8 mouse cellular contexts compared by ENCODE assay signal in the genomic region with DNA sequence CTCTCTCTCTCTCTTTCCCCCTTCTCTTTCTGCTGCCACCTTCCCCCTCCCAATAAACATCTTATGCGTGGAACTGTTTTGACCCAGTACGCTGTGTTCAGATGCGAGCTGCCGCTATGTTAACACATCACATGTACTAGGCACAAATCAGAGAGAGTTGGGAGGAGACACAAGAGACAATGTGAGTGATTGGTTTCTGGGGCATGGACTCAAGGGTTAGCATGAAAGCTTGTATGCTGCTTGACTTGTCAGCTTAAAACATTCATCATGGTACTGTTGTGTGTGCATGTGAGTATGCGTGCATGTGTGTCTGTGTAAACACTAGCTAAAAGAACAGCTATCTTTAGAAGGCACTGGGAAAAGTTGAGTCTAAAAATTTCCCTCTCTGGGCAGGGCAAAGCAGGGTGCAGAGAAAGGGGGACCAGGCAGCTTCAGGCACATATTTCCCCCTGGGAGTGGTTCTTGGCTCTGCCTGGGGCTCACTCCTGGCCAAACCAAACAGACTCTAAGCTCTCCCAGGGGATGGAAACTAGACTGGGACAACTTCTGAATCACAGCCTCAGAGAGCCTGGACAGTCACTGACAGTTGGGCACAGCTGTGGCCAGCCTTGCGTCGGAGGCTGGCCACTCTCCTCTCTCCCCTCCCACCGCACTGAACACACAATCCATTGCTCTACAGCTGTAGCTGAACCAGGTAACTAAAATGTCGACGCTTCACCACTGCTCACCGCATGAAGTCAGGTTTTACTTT. TPM values are rescaled to one million over a fixed set of nuclear protein-coding genes. Genes with fewer than 3 reads are reported as not detected.
DNase-seq lines count a peak whose midpoint lies in the region; ATAC-seq and TF ChIP-seq lines count a peak whose summit lies in the region.
"Had no signal": no experiment of that assay in that cellular context is flagged by ENCODE, and none has a peak within 500 bp of the region (broad histone marks: within the 10 kb centered on the region; RNA-seq: fewer than 3 reads in every experiment).

No protein-coding gene starts in this region.

- H3K9me3 ChIP-seq in intestine, embryonic 15.5 days, result no peaks in the 10 kb centered on the region
- no peaks in the 10 kb centered on the region for H3K9me3 ChIP-seq in limb, embryonic 15.5 days
- no peaks in the 10 kb centered on the region for H3K9me3 ChIP-seq in hindbrain, embryonic 14.5 days (ENCODE audit: control insufficient read depth, low read length)

- peaks cover 23% of the 10 kb centered on the region for H3K79me2 ChIP-seq in C2C12 (ENCODE audit: control insufficient read depth, insufficient read depth)

- no peak for TF ChIP-seq CTCF in C2C12 (IDR thresholded peaks at IDR 0.05; ENCODE audit: control insufficient read depth, insufficient read depth, insufficient read length)

- H3ac ChIP-seq in C2C12 (ENCODE audit: control insufficient read depth, insufficient read length, low read depth), result no peak overlapping the region

- ATAC-seq in intestine, embryonic 15.5 days, result peak; percentile 52
- no peak for ATAC-seq in limb, embryonic 15.5 days (ENCODE audit: insufficient number of reproducible peaks, low FRiP score, low TSS enrichment, low read depth)
- no peak for ATAC-seq in hindbrain, embryonic 14.5 days (ENCODE audit: low FRiP score)
- no peak for ATAC-seq in activated CD4-positive, CD25-positive, alpha-beta regulatory T cell, adult 4 months

- no peak for DNase-seq in thymus, postnatal 25 days
- no peak for DNase-seq in hindbrain, embryonic 14.5 days (ENCODE audit: low spot score)
- DNase-seq: right cerebral cortex, adult 18-20 months had no signal

- H3K27ac ChIP-seq in brown adipose tissue, adult 24 weeks (replicated peaks; ENCODE audit: low read depth, low read length), result peak overlapping the region; percentile 92
- H3K27ac ChIP-seq in intestine, embryonic 15.5 days, result peak overlapping the region; percentile 56; the same call in 1 of the 2 replicates
- H3K27ac ChIP-seq in limb, embryonic 15.5 days, result 0 out of 2 replicates have a peak overlapping the region, but pooled peaks have one; percentile 22
- H3K27ac ChIP-seq in hindbrain, embryonic 14.5 days, result no peak overlapping the region

- H3K4me2 ChIP-seq in intestine, embryonic 15.5 days (replicated peaks), result no peak overlapping the region
- no peak overlapping the region for H3K4me2 ChIP-seq in limb, embryonic 15.5 days
- no peak overlapping the region for H3K4me2 ChIP-seq in hindbrain, embryonic 14.5 days (replicated peaks)

- H3K27me3 ChIP-seq in C2C12 (ENCODE audit: control insufficient read depth, insufficient read depth, insufficient read length), result no peaks in the 10 kb centered on the region
- no peaks in the 10 kb centered on the region for H3K27me3 ChIP-seq in intestine, embryonic 15.5 days (replicated peaks)
- H3K27me3 ChIP-seq in limb, embryonic 15.5 days, result no peaks in the 10 kb centered on the region
- H3K27me3 ChIP-seq in hindbrain, embryonic 14.5 days (ENCODE audit: control insufficient read depth, insufficient read depth, low read length), result no peaks in the 10 kb centered on the region

- H3K79me3 ChIP-seq in C2C12 (ENCODE audit: low read depth), result peaks cover 14% of the 10 kb centered on the region

- H3K4me1 ChIP-seq in brown adipose tissue, adult 24 weeks (ENCODE audit: control insufficient read depth, insufficient read depth, insufficient read length, low read length), result peaks cover 7% of the 10 kb centered on the region; the same call in 1 of the 2 replicates
- peaks cover 23% of the 10 kb centered on the region; the same call in 1 of the 2 replicates for H3K4me1 ChIP-seq in intestine, embryonic 15.5 days (replicated peaks)
- peaks cover 28% of the 10 kb centered on the region for H3K4me1 ChIP-seq in limb, embryonic 15.5 days
- no peaks in the 10 kb centered on the region for H3K4me1 ChIP-seq in hindbrain, embryonic 14.5 days (replicated peaks; ENCODE audit: control insufficient read depth, insufficient read depth, low read length)

- H3K4me3 ChIP-seq in C2C12 (ENCODE audit: insufficient read depth, poor library complexity, severe bottlenecking), result no peak overlapping the region
- no peak overlapping the region for H3K4me3 ChIP-seq in brown adipose tissue, adult 24 weeks (ENCODE audit: insufficient read depth, low read depth, low read length)
- no peak overlapping the region for H3K4me3 ChIP-seq in intestine, embryonic 15.5 days (replicated peaks)
- no peak overlapping the region for H3K4me3 ChIP-seq in limb, embryonic 15.5 days
- H3K4me3 ChIP-seq in hindbrain, embryonic 14.5 days (replicated peaks; ENCODE audit: low read length), result no peak overlapping the region

- H3K9ac ChIP-seq in intestine, embryonic 15.5 days, result no peak overlapping the region
- no peak overlapping the region for H3K9ac ChIP-seq in limb, embryonic 15.5 days
- H3K9ac ChIP-seq in hindbrain, embryonic 14.5 days, result no peak overlapping the region

- WGBS in intestine, embryonic 15.5 days, result 46% methylated on average over 11 of the region's 11 CpGs
- WGBS in limb, embryonic 15.5 days, result 64% methylated on average over 11 of the region's 11 CpGs
- 80% methylated on average over 11 of the region's 11 CpGs for WGBS in hindbrain, embryonic 14.5 days

- H3K36me3 ChIP-seq in C2C12 (ENCODE audit: control insufficient read depth, insufficient read depth), result peaks cover 41% of the 10 kb centered on the region
- 0 out of 2 replicates have a peak, but pooled peaks cover 15% of the 10 kb centered on the region for H3K36me3 ChIP-seq in intestine, embryonic 15.5 days
- peaks cover 35% of the 10 kb centered on the region for H3K36me3 ChIP-seq in limb, embryonic 15.5 days
- peaks cover 8% of the 10 kb centered on the region for H3K36me3 ChIP-seq in hindbrain, embryonic 14.5 days (replicated peaks; ENCODE audit: control insufficient read depth, insufficient read depth)

TF ChIP-seq in C2C12, 6 proteins besides CTCF, POLR2A, EP300 and RAD21:
- TF ChIP-seq USF1 (IDR thresholded peaks at IDR 0.05; ENCODE audit: low read depth) (no peak), MAX (IDR thresholded peaks at IDR 0.05) (peak; percentile 58), MYOD1 (IDR thresholded peaks at IDR 0.05; ENCODE audit: control insufficient read depth, insufficient read length, low read depth) (peak; percentile 95)

RNA-seq across cellular contexts. Expression of gene Gsto2, which starts 26.4 kb away (rescaled TPM):
- 2.6 TPM for polyA plus RNA-seq in C2C12 (2012; fragmentation: generic; extraction: Trizol)
- polyA plus RNA-seq in brown adipose tissue, adult 24 weeks (2012; ENCODE audit: insufficient read depth, insufficient read length, missing spikeins), result 6.9 and 8.8 TPM in 2 replicates
- 0.68 and 0.97 TPM in 2 replicates for polyA plus RNA-seq in intestine, embryonic 15.5 days (2015; fragmentation: Nextera tagmentation; extraction: Ambion mirVana)
- 1.1 and 1.3 TPM in 2 replicates for polyA plus RNA-seq in limb, embryonic 15.5 days (2015; fragmentation: Nextera tagmentation; extraction: Ambion mirVana)
- 1.2 and 1.3 TPM in 2 replicates for polyA plus RNA-seq in hindbrain, embryonic 14.5 days (2014; fragmentation: Nextera tagmentation; extraction: Ambion mirVana)
- polyA plus RNA-seq in activated CD4-positive, CD25-positive, alpha-beta regulatory T cell, adult 4 months (2017; shearing (Covaris generic)), result under 1 TPM in 1 of 2 experiments, not detected in 1; 0.74 TPM

RNA-seq across cellular contexts. Expression of gene Cfap43, which starts 27.4 kb away (rescaled TPM):
- polyA plus RNA-seq in C2C12 (2012; fragmentation: generic; extraction: Trizol), result 0.07 TPM
- not detected in 2 replicates for polyA plus RNA-seq in brown adipose tissue, adult 24 weeks (2012; ENCODE audit: insufficient read depth, insufficient read length, missing spikeins)
- 0.11 and 0.28 TPM in 2 replicates for polyA plus RNA-seq in intestine, embryonic 15.5 days (2015; fragmentation: Nextera tagmentation; extraction: Ambion mirVana)
- 0.34 and 0.47 TPM in 2 replicates for polyA plus RNA-seq in limb, embryonic 15.5 days (2015; fragmentation: Nextera tagmentation; extraction: Ambion mirVana)
- 2.3 and 4.2 TPM in 2 replicates for polyA plus RNA-seq in hindbrain, embryonic 14.5 days (2014; fragmentation: Nextera tagmentation; extraction: Ambion mirVana)
- polyA plus RNA-seq in activated CD4-positive, CD25-positive, alpha-beta regulatory T cell, adult 4 months (2017; shearing (Covaris generic)), result under 1 TPM; 0.28 to 0.32 TPM

RNA-seq across cellular contexts. Expression of gene Itprip, which starts 27.4 kb away (rescaled TPM):
- 66.5 TPM for polyA plus RNA-seq in C2C12 (2012; fragmentation: generic; extraction: Trizol)
- 0.42 and 1.6 TPM in 2 replicates for polyA plus RNA-seq in brown adipose tissue, adult 24 weeks (2012; ENCODE audit: insufficient read depth, insufficient read length, missing spikeins)
- polyA plus RNA-seq in intestine, embryonic 15.5 days (2015; fragmentation: Nextera tagmentation; extraction: Ambion mirVana), result 9.8 and 10.7 TPM in 2 replicates
- 23.0 and 24.3 TPM in 2 replicates for polyA plus RNA-seq in limb, embryonic 15.5 days (2015; fragmentation: Nextera tagmentation; extraction: Ambion mirVana)
- 4.1 and 5.4 TPM in 2 replicates for polyA plus RNA-seq in hindbrain, embryonic 14.5 days (2014; fragmentation: Nextera tagmentation; extraction: Ambion mirVana)
- polyA plus RNA-seq in activated CD4-positive, CD25-positive, alpha-beta regulatory T cell, adult 4 months (2017; shearing (Covaris generic)), result 10 to 100 TPM in 1 of 2 experiments, 1 to 10 TPM in 1; 6.2 to 11.9 TPM

RNA-seq across cellular contexts. Expression of gene Gsto1, which starts 37.0 kb away (rescaled TPM):
- 272 TPM for polyA plus RNA-seq in C2C12 (2012; fragmentation: generic; extraction: Trizol)
- polyA plus RNA-seq in brown adipose tissue, adult 24 weeks (2012; ENCODE audit: insufficient read depth, insufficient read length, missing spikeins), result 148 and 196 TPM in 2 replicates
- 468 and 476 TPM in 2 replicates for polyA plus RNA-seq in intestine, embryonic 15.5 days (2015; fragmentation: Nextera tagmentation; extraction: Ambion mirVana)
- polyA plus RNA-seq in limb, embryonic 15.5 days (2015; fragmentation: Nextera tagmentation; extraction: Ambion mirVana), result 227 and 249 TPM in 2 replicates
- 127 and 135 TPM in 2 replicates for polyA plus RNA-seq in hindbrain, embryonic 14.5 days (2014; fragmentation: Nextera tagmentation; extraction: Ambion mirVana)
- 10 to 100 TPM; 27.1 to 29.5 TPM for polyA plus RNA-seq in activated CD4-positive, CD25-positive, alpha-beta regulatory T cell, adult 4 months (2017; shearing (Covaris generic))

RNA-seq across cellular contexts. Expression of gene Cfap58, which starts 45.7 kb away (rescaled TPM):
- not detected for polyA plus RNA-seq in C2C12 (2012; fragmentation: generic; extraction: Trizol)
- polyA plus RNA-seq in brown adipose tissue, adult 24 weeks (2012; ENCODE audit: insufficient read depth, insufficient read length, missing spikeins), result not detected in 2 replicates
- not detected in 2 replicates for polyA plus RNA-seq in intestine, embryonic 15.5 days (2015; fragmentation: Nextera tagmentation; extraction: Ambion mirVana)
- polyA plus RNA-seq in limb, embryonic 15.5 days (2015; fragmentation: Nextera tagmentation; extraction: Ambion mirVana), result not detected in 2 replicates
- 0.46 and 1.1 TPM in 2 replicates for polyA plus RNA-seq in hindbrain, embryonic 14.5 days (2014; fragmentation: Nextera tagmentation; extraction: Ambion mirVana)
- under 1 TPM in 1 of 2 experiments, not detected in 1; 0.37 TPM for polyA plus RNA-seq in activated CD4-positive, CD25-positive, alpha-beta regulatory T cell, adult 4 months (2017; shearing (Covaris generic))
